ENCODE assay signal across 21 mouse cellular contexts in the genomic region with DNA sequence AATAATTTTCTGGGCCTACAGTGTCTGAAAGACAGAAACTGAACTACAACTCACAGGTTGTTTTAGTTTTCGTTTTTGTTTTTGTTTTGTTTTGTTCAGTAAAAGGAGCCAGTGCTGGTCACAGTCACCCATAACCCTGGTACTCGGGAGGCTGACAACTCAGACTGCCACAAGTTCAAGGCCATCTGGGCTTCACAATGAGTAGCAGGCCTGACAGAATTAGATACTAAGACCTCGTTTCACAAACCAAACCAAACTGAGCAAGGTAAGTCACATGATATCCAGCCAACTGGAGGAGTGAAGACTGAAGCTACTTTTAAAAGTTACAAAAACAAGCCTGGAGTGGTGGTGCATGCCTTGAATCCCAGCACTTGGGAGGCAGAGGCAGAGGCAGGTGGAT. TPM values are rescaled to one million over a fixed set of nuclear protein-coding genes. Genes with fewer than 3 reads are reported as not detected.
DNase-seq lines count a peak whose midpoint lies in the region; ATAC-seq and TF ChIP-seq lines count a peak whose summit lies in the region.
"Had no signal": no experiment of that assay in that cellular context is flagged by ENCODE, and none has a peak within 500 bp of the region (broad histone marks: within the 10 kb centered on the region; RNA-seq: fewer than 3 reads in every experiment).

No protein-coding gene starts in this region.

- peak; percentile 33 for DNase-seq in adrenal gland, postnatal 14 days
- no peak for DNase-seq in adrenal gland, adult 18-20 months (ENCODE audit: low spot score in 2 of 2)
- DNase-seq in gastrocnemius, adult 8-10 months (ENCODE audit: low spot score in 2 of 2), result no peak
- DNase-seq: cerebellum, adult 11-12 months; cerebellum, adult 9-10 months; cerebellum, postnatal 25 days; forebrain, postnatal 0 days; gastrocnemius, postnatal 25 days; kidney, adult 8-10 months had no signal

- 56% methylated on average over 3 of the region's 3 CpGs for WGBS in forebrain, embryonic 12.5 days
- 56% methylated on average over 3 of the region's 3 CpGs for WGBS in forebrain, embryonic 15.5 days
- 72% methylated on average over 3 of the region's 3 CpGs for WGBS in heart, embryonic 16.5 days
- WGBS in heart, embryonic 12.5 days, result 66% methylated on average over 3 of the region's 3 CpGs

- no peaks in the 10 kb centered on the region for H3K9me3 ChIP-seq in forebrain, embryonic 12.5 days
- H3K9me3 ChIP-seq in forebrain, embryonic 15.5 days, result no peaks in the 10 kb centered on the region
- H3K9me3 ChIP-seq in heart, embryonic 16.5 days (replicated peaks; ENCODE audit: control insufficient read depth, low read length), result no peaks in the 10 kb centered on the region
- H3K9me3 ChIP-seq in heart, embryonic 12.5 days (replicated peaks), result no peaks in the 10 kb centered on the region
- no peaks in the 10 kb centered on the region for H3K9me3 ChIP-seq in ES-Bruce4 (replicated peaks; ENCODE audit: control insufficient read depth, insufficient read depth, low read length, poor library complexity, severe bottlenecking)
- H3K9me3 ChIP-seq: embryonic facial prominence, embryonic 12.5 days; heart, embryonic 13.5 days; hindbrain, embryonic 12.5 days had no signal

- peaks cover 59% of the 10 kb centered on the region for H3K4me1 ChIP-seq in forebrain, embryonic 12.5 days
- peaks cover 54% of the 10 kb centered on the region for H3K4me1 ChIP-seq in forebrain, embryonic 15.5 days
- H3K4me1 ChIP-seq in heart, embryonic 16.5 days (ENCODE audit: control insufficient read depth, insufficient read depth, low read length), result peaks cover 47% of the 10 kb centered on the region
- H3K4me1 ChIP-seq in heart, embryonic 12.5 days (replicated peaks), result peaks cover 57% of the 10 kb centered on the region
- no peaks in the 10 kb centered on the region for H3K4me1 ChIP-seq in ES-Bruce4 (ENCODE audit: control insufficient read depth, insufficient read depth, low read length)

- TF ChIP-seq CTCF in ES-Bruce4 (IDR thresholded peaks at IDR 0.05; ENCODE audit: low read depth, low read length), result no peak

- 0 out of 2 replicates have a peak overlapping the region, but pooled peaks have one; percentile 19 for H3K27ac ChIP-seq in forebrain, embryonic 12.5 days
- no peak overlapping the region for H3K27ac ChIP-seq in forebrain, embryonic 15.5 days (replicated peaks)
- H3K27ac ChIP-seq in heart, embryonic 16.5 days (ENCODE audit: low read length), result peak overlapping the region; percentile 71; the same call in 1 of the 2 replicates
- H3K27ac ChIP-seq in heart, embryonic 12.5 days (ENCODE audit: poor library complexity, severe bottlenecking), result no peak overlapping the region
- H3K27ac ChIP-seq in ES-Bruce4 (ENCODE audit: insufficient read depth, low read length), result peak overlapping the region; percentile 16; the same call in 1 of the 2 replicates
- H3K27ac ChIP-seq: embryonic facial prominence, embryonic 12.5 days; hindbrain, embryonic 12.5 days had no signal

- TF ChIP-seq EP300 in ES-Bruce4 (IDR thresholded peaks at IDR 0.05; ENCODE audit: insufficient read depth, low read depth, low read length), result no peak

- H3K9ac ChIP-seq in forebrain, embryonic 12.5 days, result no peak overlapping the region
- H3K9ac ChIP-seq in forebrain, embryonic 15.5 days (replicated peaks), result no peak overlapping the region
- no peak overlapping the region for H3K9ac ChIP-seq in heart, embryonic 16.5 days (ENCODE audit: low read length)
- H3K9ac ChIP-seq in heart, embryonic 12.5 days, result no peak overlapping the region
- H3K9ac ChIP-seq in ES-Bruce4 (ENCODE audit: low read depth, poor library complexity, severe bottlenecking), result no peak overlapping the region
- H3K9ac ChIP-seq: embryonic facial prominence, embryonic 12.5 days; forebrain, postnatal 0 days; heart, embryonic 13.5 days; hindbrain, embryonic 12.5 days had no signal

- H3K36me3 ChIP-seq in forebrain, embryonic 12.5 days (replicated peaks), result no peaks in the 10 kb centered on the region
- no peaks in the 10 kb centered on the region for H3K36me3 ChIP-seq in forebrain, embryonic 15.5 days
- H3K36me3 ChIP-seq in heart, embryonic 16.5 days (ENCODE audit: control insufficient read depth, insufficient read depth), result no peaks in the 10 kb centered on the region
- H3K36me3 ChIP-seq in heart, embryonic 12.5 days, result no peaks in the 10 kb centered on the region
- no peaks in the 10 kb centered on the region for H3K36me3 ChIP-seq in ES-Bruce4 (ENCODE audit: control insufficient read depth, insufficient read depth, low read length, poor library complexity, severe bottlenecking)
- H3K36me3 ChIP-seq: embryonic facial prominence, embryonic 12.5 days; G1E; heart, embryonic 13.5 days; hindbrain, embryonic 12.5 days had no signal

- H3K4me2 ChIP-seq in forebrain, embryonic 12.5 days, result no peak overlapping the region
- H3K4me2 ChIP-seq in forebrain, embryonic 15.5 days (replicated peaks), result no peak overlapping the region
- H3K4me2 ChIP-seq in heart, embryonic 16.5 days (ENCODE audit: low read depth, low read length), result no peak overlapping the region
- H3K4me2 ChIP-seq in heart, embryonic 12.5 days, result no peak overlapping the region
- H3K4me2 ChIP-seq: embryonic facial prominence, embryonic 12.5 days; heart, embryonic 13.5 days; hindbrain, embryonic 12.5 days had no signal

- ATAC-seq in forebrain, embryonic 12.5 days (ENCODE audit: low FRiP score), result no peak
- ATAC-seq in forebrain, embryonic 15.5 days (replicated peaks), result no peak
- no peak for ATAC-seq in heart, embryonic 16.5 days (replicated peaks; ENCODE audit: extremely low read depth, insufficient read depth, low FRiP score)
- no peak for ATAC-seq in heart, embryonic 12.5 days (ENCODE audit: insufficient number of reproducible peaks, low FRiP score)
- ATAC-seq: forebrain, postnatal 0 days; hindbrain, embryonic 16.5 days; inflammation-experienced regulatory T-cells, adult 6 months; intestine, postnatal 0 days had no signal

- no peak overlapping the region for H3K4me3 ChIP-seq in forebrain, embryonic 12.5 days (replicated peaks)
- no peak overlapping the region for H3K4me3 ChIP-seq in forebrain, embryonic 15.5 days
- no peak overlapping the region for H3K4me3 ChIP-seq in heart, embryonic 16.5 days (ENCODE audit: low read length)
- H3K4me3 ChIP-seq in heart, embryonic 12.5 days, result no peak overlapping the region
- no peak overlapping the region for H3K4me3 ChIP-seq in ES-Bruce4 (ENCODE audit: low read depth, low read length)
- H3K4me3 ChIP-seq: embryonic facial prominence, embryonic 12.5 days; heart, embryonic 13.5 days; hindbrain, embryonic 12.5 days had no signal

- TF ChIP-seq POLR2A in ES-Bruce4 (IDR thresholded peaks at IDR 0.05; ENCODE audit: insufficient read depth, low read length), result no peak

- H3K27me3 ChIP-seq in forebrain, embryonic 12.5 days, result 0 out of 2 replicates have a peak, but pooled peaks cover 2% of the 10 kb centered on the region
- no peaks in the 10 kb centered on the region for H3K27me3 ChIP-seq in forebrain, embryonic 15.5 days
- no peaks in the 10 kb centered on the region for H3K27me3 ChIP-seq in heart, embryonic 16.5 days (ENCODE audit: control insufficient read depth, insufficient read depth, low read length)
- no peaks in the 10 kb centered on the region for H3K27me3 ChIP-seq in heart, embryonic 12.5 days (replicated peaks)
- no peaks in the 10 kb centered on the region for H3K27me3 ChIP-seq in ES-Bruce4 (ENCODE audit: control insufficient read depth, insufficient read depth, low read length, poor library complexity, severe bottlenecking)
- H3K27me3 ChIP-seq: embryonic facial prominence, embryonic 12.5 days; heart, embryonic 13.5 days had no signal

RNA-seq across cellular contexts. Expression of a gene that starts 46.3 kb away (rescaled TPM):
- total RNA-seq in adrenal gland, postnatal 14 days (2021), result 11.3 and 16.6 TPM in 2 replicates
- 1 to 10 TPM; 7.5 to 7.9 TPM for total RNA-seq in adrenal gland, adult 18-20 months (2021)
- polyA plus RNA-seq in forebrain, embryonic 12.5 days (2016; fragmentation: Nextera tagmentation; extraction: Ambion mirVana), result 18.1 and 21.4 TPM in 2 replicates
- 8.4 and 9.4 TPM in 2 replicates for polyA plus RNA-seq in forebrain, embryonic 15.5 days (2015; fragmentation: Nextera tagmentation; extraction: Ambion mirVana)
- 19.5 and 23.6 TPM in 2 replicates for polyA plus RNA-seq in heart, embryonic 16.5 days (2015; fragmentation: Nextera tagmentation; extraction: Ambion mirVana)
- polyA plus RNA-seq in heart, embryonic 12.5 days (2016; fragmentation: Nextera tagmentation; extraction: Ambion mirVana), result 14.9 TPM in 2 replicates
- 20.9 and 24.9 TPM in 2 replicates for polyA plus RNA-seq in ES-Bruce4 (2011; ENCODE audit: insufficient read depth, insufficient read length, low read depth, missing spikeins)
- total RNA-seq in gastrocnemius, adult 8-10 months (2022), result 1 to 10 TPM in 2 of 4 experiments, under 1 TPM in 2; 0.58 to 1.7 (median 0.93) TPM
- polyA plus RNA-seq: G1E had no signal

Comparison
In these comparisons a context has a peak if more than half of its experiments do, and no peak if none do; other contexts are left out.
1. H3K27ac ChIP-seq: peak in forebrain, embryonic 12.5 days (single experiment), heart, embryonic 16.5 days (single experiment) and ES-Bruce4 (single experiment); none in forebrain, embryonic 15.5 days (single experiment) and heart, embryonic 12.5 days (single experiment).